Mouse (Mus musculus): ENCODE results near the gene Dock1.

The Dock1 gene

DNA sequence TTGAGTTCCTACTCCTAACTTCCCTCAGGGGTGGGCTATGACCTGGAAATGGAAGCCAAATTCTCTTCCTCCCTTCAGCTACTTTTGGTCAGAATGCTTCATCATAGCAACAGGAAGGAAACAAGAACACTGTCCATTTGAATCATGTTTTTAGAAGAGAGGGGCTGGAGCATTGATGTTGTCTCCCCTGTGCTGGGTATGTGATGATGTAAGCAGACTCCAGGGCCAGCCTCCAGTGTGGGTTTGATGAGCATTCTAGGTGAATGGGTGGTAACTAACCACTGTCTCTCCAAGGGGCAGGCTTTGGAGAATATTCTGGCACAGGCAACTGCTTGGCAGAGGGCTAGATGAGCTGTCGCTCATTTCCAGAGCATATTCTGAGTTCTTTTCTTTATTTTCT is 22.9 kb downstream of the Dock1 start:
- intact Hi-C loops (cut with DNase I), result no loop called here

DNA sequence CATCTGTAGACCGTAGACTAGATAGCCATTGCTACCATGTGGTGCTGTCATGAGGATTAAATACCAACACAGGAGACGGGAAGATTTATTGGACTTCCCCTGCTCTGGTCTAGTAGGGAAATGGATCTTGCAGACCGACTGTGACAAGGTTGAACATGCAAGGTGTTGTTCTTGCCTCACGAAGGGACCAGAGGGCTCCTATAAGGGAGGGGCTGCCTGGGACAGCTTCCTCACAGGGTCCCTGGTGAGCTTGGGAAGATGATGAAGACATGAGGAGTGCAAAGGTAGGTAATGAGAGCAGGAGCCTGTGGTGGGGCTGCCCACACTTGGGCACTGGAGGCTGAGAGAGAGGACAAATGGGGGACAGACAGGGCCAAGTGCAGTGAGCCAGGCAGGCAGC is 25.0 kb downstream of the Dock1 start:
- intact Hi-C loops (cut with DNase I), result no loop called here

DNA sequence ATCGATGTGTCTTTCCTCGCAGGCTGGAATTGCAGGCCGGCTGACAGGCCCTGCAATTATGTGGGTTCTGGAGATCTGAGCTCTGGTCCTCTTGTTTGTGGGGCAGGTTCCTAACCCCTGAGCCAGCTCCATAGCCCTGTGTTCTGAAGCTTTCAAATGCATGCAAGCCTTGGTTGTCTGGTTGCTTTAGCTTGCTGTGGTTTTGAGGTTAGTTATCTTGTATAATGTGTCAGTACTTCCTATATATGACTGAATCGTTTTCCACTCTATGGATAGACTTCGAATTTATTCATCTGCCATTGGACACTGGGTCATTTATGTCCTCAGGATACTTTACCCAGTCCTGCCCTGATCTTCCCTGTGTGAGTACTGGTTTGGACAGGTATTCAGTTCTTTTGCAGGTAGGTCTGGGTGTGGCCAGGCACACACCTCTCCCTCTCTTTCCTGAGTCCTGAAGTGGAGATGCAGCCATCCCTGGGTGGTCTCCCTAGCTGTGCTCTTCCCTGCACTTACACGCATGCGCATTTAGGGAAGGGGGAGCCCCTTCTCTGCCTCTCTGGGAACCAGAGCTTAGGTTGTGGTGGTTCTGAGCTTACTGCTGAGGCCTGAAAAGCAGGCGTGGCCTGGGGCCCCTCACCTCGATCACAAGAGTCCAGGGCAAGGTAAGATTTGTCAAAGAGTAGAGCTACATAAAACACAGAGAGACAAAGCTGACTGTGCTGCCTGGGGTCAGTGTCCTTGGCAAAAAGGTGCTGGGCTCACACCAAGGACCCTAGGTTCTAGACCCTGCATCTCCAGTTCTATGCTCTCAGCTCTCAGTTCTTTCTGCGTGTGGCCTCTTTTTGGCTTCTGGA is 25.9 kb downstream of the Dock1 start:
- intact Hi-C loops (cut with DNase I), result no loop called here

DNA sequence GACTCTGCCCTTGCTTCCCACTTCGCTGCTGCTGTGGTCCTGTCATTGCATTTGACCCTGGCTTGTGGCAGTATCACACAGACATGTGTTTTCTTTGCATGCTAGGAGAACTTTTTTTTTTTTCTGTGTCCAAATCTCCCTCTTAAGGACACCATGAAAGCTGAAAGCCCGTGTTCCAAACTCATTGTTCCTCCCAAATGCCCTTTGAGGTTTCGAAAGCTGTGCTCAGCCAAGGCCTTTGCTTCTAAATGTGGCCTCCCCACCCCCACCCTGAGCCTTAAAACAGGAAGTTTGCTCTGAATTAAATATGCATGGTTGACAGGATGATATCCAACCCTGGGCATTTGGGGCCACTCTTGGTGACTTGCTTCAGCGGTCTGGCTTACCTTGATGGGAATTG is 27.0 kb downstream of the Dock1 start:
- intact Hi-C loops (cut with DNase I), result no loop called here

DNA sequence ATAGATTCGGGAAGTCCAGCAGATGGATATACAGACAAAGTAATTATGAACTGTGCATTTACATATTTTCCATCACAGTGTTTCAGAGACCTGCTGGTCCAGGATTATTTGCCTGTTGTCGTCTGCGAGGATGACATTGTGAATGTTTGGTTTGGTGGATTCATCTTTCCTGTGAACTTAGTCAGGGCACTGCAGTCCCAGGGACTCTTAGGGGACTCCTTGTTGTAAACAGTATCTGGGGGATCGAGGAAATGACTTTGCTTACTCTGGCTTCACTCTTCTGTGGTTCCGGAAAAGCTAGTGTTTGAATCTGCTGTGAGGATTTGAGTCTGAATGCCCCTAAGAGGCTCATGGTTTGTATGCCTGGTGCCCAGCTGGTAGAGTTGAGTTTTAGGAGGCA is 27.8 kb downstream of the Dock1 start:
- intact Hi-C loops (cut with DNase I), result no loop called here

DNA sequence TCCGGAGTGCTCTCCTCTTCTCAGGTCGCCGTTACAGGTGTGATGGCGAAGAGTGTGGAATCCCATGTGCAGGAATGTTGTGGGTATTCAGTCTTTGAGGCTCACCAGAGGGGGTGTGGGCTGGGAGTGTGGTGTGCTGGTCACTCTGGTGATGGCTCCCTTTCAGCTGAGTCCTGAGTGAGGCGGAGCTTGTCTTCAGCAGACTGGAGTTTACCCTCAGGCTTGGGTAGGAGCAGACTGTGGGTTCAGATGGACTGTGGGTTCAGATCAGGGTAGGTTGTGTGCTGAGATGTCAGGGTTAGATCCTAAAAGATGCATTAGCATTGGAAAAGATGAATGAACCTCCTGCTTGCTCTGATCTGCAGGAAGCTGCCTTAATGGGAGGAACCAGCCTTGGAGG is 29.5 kb downstream of the Dock1 start:
- intact Hi-C loops (cut with DNase I), result no loop called here

DNA sequence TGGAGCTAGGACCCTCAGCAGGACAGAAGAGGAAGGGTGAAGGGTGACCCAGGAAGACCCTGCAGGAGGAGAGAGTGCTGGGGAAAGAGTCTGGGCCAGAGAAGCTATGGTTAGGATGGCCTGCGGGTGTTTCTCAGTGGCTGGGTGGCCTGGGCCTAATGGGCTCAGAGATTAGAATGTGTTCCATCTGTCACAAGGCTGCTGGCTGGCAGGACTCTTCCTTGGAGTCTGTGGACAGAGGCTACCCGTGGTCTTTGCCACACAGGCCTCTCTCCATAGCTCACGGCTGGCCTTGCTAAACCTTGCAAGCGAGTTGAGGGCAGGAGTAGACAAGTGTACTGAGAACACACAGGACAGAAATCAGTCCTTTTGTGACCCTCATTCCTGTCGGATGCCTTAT is 32.0 kb downstream of the Dock1 start:
- intact Hi-C loops (cut with DNase I), result no loop called here

DNA sequence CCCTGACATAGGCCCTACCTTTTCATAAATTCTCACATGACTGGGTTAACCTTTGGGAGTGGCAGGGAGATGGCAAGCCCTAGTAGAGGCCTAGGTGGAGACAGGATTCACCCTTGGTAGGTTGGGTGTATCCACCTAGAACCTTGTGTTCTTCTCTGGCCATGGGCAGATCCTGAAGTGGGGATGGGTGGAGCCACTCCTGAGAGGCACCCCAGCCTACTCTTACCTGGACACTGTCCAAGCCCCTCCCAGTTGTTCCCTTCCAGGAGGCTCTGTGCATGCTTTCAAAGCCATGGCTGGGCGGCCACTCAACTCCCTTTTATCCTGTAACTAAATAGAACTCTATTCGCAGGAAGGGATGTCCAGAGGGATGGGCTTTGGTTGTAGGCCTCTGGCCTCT is 33.2 kb downstream of the Dock1 start:
- intact Hi-C loops (cut with DNase I), result no loop called here

DNA sequence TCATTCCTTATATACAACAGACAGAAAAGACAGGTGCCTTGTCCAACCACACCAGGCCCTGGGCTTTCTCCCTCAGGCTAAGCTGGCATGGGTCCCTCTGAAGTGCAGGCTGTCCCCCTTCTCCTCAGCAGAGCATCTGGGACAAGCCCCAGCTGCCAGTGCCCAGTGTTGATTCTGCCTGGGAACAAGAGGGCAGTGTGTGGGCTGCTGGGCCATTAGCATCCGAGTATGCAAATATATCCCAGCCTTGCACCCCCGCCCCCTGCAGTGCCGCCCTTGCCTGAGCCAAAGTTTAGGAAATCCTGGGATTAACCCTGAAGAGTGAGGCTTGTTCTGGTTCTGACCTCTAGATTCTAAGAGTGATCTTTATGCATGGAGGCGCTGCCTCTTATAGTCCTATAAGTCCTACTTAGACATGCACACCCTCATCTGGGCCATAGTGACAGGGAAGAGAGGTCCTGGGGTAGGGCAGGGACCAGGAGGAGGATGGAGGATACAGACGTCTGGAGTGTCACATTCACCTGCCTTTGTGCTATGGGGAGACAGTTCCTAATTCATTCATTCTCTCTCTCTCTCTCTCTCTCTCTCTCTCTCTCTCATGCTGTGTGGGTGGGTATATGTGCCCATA is 38.9 kb downstream of the Dock1 start:
- intact Hi-C loops (cut with DNase I), result no loop called here

DNA sequence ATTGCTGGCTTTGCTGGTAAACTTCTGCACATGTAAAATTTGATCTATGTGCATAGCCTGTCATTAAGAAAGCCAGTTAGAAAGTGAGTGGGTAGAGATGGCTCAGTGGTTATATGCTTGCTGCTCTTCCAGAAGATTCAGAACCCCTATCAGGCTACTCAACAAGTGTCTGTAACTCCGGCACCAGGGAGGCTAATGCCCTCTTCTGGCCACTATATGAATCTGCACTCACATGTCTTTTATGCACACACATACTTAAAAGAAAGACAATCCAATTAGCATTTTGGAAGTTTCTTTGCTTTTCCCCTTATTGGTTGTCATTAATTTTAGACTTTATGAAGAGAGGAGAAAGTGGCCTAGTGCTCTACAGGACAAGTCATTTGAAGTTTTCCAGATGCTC is 41.1 kb downstream of the Dock1 start:
- intact Hi-C loops (cut with DNase I), result no loop called here

DNA sequence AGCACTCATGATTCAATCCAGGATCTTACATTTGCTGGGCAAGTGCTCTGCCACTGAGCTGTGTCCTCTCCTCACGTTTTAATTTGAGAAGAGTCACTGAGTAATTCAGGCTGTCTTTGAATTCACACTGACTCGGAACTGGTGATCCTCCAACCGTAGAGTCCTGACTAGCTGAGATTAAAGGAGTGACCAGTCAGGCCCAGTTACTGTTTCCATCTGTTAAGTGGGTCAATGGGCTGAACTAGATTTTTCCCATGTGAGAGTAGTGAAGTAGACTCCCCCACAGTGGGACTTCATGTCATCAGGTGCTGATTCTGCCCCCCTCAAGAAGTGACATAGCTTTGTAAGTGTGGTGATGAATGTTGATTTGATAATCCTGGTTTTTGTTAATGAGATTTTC is 49.0 kb downstream of the Dock1 start:
- intact Hi-C loops (cut with DNase I), result no loop called here

DNA sequence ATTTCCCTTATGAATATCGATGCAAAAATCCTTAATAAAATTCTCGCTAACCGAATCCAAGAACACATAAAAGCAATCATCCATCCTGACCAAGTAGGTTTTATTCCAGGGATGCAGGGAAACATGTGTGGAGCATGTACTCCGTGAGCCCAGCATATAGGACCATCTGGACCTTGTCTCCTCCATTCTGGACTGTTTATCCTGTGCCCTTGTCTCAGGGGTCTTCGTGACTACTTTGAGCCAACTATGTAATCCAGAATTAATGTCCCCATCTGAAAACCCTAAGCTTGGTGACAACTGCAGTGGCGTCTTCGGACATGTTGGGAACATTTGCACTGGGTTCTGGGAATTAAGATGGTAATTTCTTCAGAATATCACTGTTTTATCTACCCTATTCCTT is 51.9 kb downstream of the Dock1 start:
- intact Hi-C loops (cut with DNase I), result no loop called here

DNA sequence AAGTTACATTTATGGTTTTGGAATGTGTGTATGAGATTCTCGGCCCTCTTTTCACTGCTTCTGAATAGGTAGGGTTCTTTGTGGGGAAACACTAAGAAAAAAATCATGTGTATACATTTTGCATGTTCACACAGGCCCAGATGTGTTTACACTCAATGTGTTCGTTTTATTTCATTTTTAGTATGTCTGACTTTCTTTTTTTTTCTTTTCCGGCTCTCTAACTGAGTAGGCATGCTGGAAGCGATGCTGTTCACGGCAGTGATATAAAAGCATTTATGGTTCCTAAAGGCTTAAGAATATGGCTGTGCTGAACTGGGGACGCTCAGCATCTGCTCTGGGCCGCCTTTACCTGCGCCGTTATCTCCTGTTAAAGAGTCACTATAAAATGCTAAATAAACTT is 52.5 kb downstream of the Dock1 start:
- intact Hi-C loops (cut with DNase I), result no loop called here

DNA sequence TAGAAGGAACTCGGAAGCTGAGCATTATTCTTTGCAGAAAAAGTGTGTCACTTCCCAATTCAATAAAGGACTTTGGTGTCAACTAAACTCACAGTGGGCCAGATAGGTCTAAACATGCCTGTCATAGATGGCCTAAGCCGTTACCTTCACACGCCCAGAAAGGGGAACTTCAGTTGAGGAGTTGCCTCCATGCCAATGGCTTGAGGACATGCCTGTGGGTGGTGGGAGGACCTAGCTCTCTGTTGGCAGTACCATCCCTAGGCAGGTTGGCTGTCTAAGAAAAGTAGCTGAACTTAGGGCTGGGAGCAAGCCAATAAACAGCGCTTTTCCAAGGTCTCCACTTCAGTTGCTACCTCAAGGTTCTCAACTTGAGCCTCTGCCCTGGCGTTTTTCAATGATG is 53.1 kb downstream of the Dock1 start:
- intact Hi-C loops (cut with DNase I), result no loop called here

DNA sequence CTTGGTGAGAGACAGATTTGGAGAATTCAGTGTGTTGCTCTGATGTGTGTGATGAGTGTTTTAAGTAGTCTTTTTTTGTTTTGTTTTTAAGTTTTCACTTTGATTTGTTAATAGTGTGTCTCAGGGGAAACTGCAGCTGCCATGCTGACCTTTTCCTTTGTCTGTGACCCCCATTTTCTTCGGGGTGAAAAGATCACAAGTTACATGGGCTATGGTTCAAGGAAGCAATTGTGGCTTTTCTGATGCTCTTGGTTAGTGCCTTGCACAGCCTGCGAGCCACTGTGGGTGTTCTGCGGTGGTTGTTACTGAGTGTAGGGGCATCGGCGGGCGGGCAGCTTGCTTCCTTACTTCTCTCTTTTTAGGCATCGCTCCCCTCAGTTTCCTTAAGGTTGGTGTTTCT is 54.4 kb downstream of the Dock1 start:
- intact Hi-C loops (cut with DNase I), result no loop called here

DNA sequence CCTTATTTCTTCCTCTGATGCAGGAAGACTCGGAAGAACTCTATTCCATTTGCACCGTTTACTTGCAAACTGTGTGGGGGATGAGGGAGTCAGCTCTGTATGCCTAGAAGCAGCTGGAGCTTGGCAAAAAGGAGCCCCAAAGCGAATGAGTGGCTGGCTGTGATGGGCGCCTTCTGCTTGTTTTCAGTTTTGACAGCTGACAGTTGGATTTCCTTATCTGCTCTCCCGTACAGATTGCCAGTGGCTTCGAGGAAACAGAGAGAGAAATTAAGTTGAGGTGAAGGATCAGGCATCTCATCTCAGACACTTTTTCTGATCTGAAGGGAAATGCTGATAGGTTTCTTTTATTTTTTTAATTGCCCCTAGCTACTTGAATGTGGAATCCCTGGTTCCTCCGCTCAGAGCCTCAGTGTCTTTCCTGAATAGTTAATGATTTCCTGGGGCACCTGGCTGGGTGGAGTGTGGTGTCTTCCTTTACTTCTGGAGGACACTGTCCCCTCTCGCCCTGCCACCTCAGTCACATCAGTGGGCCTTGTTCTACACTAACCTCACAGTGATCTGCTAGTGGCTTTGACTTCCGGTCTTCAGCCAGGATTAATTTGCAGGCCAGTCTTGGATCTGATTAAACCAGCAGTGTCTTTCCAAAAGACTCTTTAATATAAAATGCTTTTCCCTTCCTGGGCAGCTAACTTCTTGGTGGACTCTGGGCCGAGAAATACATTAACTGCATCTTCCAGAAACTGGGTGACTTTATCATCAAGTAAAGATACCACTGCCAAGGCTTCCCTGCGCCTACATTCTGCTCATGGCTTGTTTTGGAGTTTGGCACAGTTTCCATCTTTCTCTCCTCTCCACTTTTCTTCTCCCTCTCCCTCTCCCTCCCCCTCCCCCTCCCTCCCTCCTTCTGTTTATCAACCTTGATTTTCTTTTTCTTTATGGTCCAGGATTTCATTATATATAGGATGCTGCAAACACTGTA is 55.4 kb downstream of the Dock1 start:
- intact Hi-C loops (cut with DNase I), result no loop called here

DNA sequence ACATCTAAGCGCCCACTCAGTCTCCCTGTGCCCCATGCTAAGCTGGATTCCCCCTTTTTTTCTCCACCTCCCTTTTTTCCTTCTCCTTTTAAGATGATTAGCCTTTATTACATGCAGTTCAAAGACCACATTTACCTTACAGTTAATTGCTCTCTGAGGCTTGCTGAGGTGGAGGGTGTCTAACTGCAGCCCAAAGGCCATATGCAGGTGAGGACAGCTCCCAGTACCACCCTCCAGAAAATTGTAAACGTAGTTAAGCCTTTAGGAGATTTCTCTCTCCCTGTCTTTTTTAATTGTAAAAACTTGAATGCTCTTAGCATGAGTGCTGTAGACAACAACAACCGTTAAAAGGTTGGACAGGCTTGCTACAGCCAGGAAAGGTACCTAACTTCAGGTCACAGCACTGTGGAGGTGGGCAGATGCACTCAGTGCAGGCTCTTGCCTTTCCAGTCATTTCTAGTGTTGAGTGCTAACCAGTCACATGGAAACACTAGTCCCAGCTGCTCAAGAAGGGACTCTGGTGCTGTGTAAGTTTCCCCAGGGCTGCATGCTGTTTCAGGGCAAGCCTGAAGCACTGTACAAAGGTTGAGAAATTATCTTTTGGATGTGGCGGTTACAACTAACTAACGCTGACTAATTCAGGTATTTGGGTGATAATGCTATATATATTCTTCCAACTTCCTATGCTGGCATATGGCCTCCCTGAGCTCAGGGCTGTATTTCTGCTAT is 56.2 kb downstream of the Dock1 start:
- intact Hi-C loops (cut with DNase I), result no loop called here

DNA sequence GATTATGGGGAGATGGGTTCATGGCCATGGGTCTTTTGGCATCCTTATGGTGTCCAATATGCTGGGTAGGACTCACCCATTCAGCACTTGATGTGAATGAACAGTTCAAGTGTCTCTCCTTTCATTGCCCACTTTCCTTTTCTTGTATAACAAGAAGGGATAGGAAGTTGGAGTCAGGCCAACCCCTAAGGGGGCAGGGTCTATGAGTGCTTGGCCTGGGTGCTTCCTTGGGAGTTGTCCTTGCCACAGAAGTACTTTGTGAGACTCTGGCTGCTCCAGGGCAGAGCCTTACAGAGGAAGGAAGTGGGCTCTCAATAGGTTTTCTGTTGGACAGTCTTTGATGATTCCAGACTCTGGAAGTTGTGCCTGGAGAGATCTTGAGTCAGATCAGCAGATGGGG is 58.9 kb downstream of the Dock1 start:
- intact Hi-C loops (cut with DNase I), result no loop called here

DNA sequence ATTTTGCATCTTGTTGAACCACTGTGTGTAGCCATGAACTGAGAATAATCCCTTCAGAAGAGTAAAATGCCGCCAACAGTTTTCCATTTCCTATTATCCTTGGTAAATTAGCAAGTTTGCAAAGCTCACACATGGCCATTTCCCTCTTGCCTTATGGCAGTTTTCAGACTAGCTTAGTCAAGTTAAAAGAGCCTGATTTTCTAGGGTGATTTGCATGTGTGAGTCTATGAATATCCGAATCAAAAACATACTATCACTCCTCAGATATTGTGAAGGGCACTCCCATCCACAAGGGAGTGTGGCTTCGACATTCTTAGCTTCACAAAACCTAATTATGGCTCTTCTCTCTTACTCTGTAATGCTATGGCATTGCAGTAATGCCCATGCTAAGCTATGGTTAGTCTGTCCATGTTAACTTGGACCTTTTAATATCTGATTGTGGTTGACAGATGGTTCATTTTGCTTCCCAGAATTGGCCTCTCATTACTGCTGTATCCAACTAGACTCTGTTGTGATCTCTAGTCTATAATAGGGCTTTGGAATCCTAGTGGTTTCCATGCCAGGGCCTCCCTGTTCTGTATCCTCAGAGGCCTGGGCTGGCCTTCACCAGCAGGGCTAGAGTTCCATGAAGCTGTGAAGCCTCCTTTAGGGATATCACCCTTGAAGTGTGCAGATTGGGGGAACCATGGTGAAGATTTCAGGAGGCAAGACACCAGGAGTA is 60.1 kb downstream of the Dock1 start:
- intact Hi-C loops (cut with DNase I), result no loop called here

DNA sequence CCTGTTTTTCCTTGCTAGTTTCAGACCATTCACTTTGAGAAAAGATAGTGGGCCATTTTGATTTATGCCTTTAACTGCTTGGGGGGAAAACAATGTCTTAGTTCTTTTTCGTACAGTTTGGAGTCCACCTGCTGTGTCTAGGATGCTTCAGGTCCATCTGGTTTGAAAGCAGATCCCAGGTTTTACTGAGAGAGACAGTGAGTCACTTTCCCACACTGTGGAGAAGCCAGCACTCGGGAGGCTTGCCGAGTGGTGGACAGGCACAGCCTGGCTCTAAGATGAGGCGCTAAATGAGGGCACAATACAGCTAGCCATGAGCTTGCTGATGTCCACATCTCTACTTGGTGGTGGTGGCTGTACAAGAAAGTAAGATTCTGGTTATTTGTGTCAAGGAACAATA is 76.6 kb downstream of the Dock1 start:
- intact Hi-C loops (cut with DNase I), result no loop called here

DNA sequence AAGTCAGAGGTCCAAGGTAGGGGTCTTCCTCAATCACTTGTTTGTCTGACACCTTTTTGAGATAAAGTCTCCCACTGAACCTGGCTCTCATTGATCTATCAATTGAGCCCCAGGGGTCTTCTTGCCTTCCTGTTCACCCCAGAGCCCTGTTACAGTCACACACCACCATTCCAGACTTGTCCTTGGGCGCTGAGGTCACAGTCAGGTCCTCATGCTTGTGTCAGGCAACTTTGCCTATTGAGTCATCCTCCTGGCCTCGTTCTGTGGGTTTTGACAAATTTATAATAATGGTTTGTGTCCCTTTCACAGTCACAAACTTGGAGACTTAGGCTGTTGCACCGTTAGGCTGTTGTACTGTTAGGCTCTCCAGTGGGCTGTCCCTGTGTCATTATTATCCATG is 77.9 kb downstream of the Dock1 start:
- intact Hi-C loops (cut with DNase I), result no loop called here
